Mouse (Mus musculus) embryonic facial prominence, embryonic 13.5 days (tissue): ENCODE data around the gene Slc25a22. TPM values are rescaled to one million over a fixed set of nuclear protein-coding genes. Genes with fewer than 3 reads are reported as not detected.
"Not testable (repeated sequence)": the region's sequence is repeated elsewhere in the genome, so short reads cannot be mapped to it uniquely, and the experiment has no call there.

Experiments used
- ATAC-seq: fragments of 200-750 bp; cut with Nextera tagmentation; 2 replicates; pipeline ENCODE4 v1.8.0; 2017; ENCODE audit warnings: low read depth; ENCODE audit not compliant: insufficient number of reproducible peaks, insufficient read depth, low FRiP score, low TSS enrichment
- H3K27ac ChIP-seq: fragments of 300-500 bp; sonication (generic); 2 replicates; pipeline ENCODE4 v1.5.1; 2015; ENCODE audit warnings: moderate library complexity, mild to moderate bottlenecking, inconsistent platforms
- H3K27me3 ChIP-seq: fragments of 300-500 bp; sonication (generic); 2 replicates; pipeline ENCODE4 v1.6.1; 2015; ENCODE audit warnings: mild to moderate bottlenecking, inconsistent platforms
- H3K36me3 ChIP-seq: fragments of 300-500 bp; sonication (generic); 2 replicates; pipeline ENCODE4 v1.6.1; 2015; ENCODE audit warnings: mild to moderate bottlenecking, inconsistent platforms
- H3K4me1 ChIP-seq: fragments of 300-500 bp; sonication (generic); 2 replicates; pipeline ENCODE4 v1.6.1; 2015; ENCODE audit warnings: inconsistent platforms
- H3K4me2 ChIP-seq: fragments of 300-500 bp; sonication (generic); 2 replicates; pipeline ENCODE4 v1.6.1; 2015; ENCODE audit warnings: moderate library complexity, mild to moderate bottlenecking, inconsistent platforms
- H3K4me3 ChIP-seq: fragments of 300-500 bp; sonication (generic); 2 replicates; pipeline ENCODE4 v1.5.1; 2015; ENCODE audit warnings: mild to moderate bottlenecking, inconsistent platforms
- H3K9ac ChIP-seq: fragments of 300-500 bp; sonication (generic); 2 replicates; pipeline ENCODE4 v1.6.1; 2015; ENCODE audit warnings: mild to moderate bottlenecking, inconsistent platforms
- H3K9me3 ChIP-seq: fragments of 300-500 bp; sonication (generic); 2 replicates; pipeline ENCODE4 v1.6.1; 2016; ENCODE audit warnings: inconsistent platforms
- WGBS: fragments of 180-500 bp; shearing (Covaris S2); methylation state at CpG from one replicate; pipeline ENCODE4 v1.1.7; 2015; ENCODE audit warnings: mixed read lengths; 5-methylcytosine and 5-hydroxymethylcytosine counted together
- polyA plus RNA-seq: library from polyadenylated mRNA; unstranded; fragments of >200 nt; fragmentation: Nextera tagmentation; extraction: Ambion mirVana; gene quantifications from 2 replicates; pipeline ENCODE4 v1.2.1, GENCODE M21; 2015

The Slc25a22 gene
- polyA plus RNA-seq, 1 experiment from 2014 or later, result 35.3 TPM

DNA sequence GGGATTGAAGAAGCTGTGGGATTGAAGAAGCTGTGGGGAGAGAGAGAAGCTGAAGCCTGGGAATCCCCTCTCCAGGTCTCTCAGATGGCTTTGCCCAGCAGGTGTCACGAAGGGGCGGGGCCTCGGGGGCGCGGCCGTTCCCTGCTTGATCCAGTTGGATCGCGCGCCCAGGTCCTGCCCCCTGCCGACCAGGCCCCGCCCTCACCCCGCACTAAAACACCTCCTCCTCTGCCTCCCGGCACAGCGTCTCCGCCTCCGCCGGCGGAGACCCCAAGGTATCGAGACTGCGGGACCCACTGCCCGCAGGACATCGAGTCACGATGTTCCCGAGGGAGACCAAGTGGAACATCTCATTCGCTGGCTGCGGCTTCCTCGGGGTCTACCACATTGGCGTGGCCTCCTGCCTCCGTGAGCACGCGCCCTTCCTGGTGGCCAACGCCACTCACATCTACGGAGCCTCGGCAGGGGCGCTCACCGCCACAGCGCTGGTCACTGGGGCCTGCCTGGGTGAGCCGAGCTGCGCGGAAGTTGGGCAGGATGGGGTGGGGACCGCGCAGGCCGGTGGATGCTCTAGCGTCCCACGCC lies 17.4 kb upstream of the Slc25a22 start, which contains the start of gene Pnpla2:
Pnpla2 (plus strand) TSS at position 232 of the 585 bp plus-strand sequence.
- peak within 1 kb of the TSS; percentile 76 for H3K9ac ChIP-seq
- H3K27ac ChIP-seq, result peak within 1 kb of the TSS; percentile 28; the same call in 1 of the 2 replicates
- H3K4me3 ChIP-seq, result peak within 1 kb of the TSS; percentile 66
- peak within 1 kb of the TSS; percentile 98 for H3K4me2 ChIP-seq
- peaks cover 27% of the 10 kb centered on the region for H3K36me3 ChIP-seq
- H3K9me3 ChIP-seq, result no peaks in the 10 kb centered on the region
- ATAC-seq, result peak; percentile 73
- H3K4me1 ChIP-seq, result peaks cover 15% of the 10 kb centered on the region
- H3K27me3 ChIP-seq, result peaks cover 31% of the 10 kb centered on the region
- under 1% methylated on average over 39 of the region's 45 CpGs for WGBS

DNA sequence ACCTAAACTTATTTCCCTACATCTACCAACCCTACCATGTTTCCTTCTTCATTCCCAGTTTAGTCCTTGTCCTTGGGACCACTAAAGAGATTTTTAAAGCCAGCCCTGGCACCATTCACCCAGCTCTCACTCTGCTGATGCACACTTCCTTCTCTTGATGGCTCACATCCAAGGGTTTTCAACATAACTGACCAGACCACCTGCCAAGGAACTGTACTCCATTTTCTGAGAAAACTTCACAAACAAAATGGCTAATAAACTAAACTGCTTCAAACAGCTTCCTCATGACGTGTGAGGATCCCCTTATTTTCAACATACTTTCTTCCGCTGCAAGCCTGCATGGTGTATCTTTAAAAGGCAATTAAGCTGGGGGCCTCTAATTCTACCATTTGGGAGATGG lies 15.9 kb upstream of the Slc25a22 start:
- Histone ChIP-seq H3K9me3 (no peaks in the 10 kb centered on the region), H3K9ac (no peak overlapping the region), H3K36me3 (peaks cover 37% of the 10 kb centered on the region), H3K4me2 (no peak overlapping the region), H3K4me3 (no peak overlapping the region), H3K4me1 (peaks cover 24% of the 10 kb centered on the region), H3K27me3 (peaks cover 17% of the 10 kb centered on the region), H3K27ac (no peak overlapping the region)
- WGBS, result 78% methylated on average over 2 of the region's 2 CpGs
- ATAC-seq, result no peak

DNA sequence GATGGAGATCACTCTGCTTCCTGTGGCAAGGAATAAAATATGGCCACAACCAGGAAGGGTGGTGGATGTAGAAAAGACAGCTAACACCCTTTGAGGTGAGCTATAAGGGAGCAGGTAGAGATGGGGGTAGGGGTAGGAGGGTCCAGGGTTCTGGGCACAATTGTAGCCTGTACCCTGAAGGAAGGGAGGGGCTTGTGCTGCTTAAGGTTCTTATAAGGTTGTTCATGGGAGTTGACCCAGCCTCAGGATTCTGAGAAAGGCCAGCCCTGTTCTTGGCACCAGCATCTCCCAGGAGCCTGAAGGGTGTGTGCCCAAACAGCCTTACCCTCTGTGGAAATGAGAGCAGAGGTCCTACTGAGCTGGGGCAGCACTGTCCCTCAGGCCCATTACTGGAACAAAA lies 14.2 kb upstream of the Slc25a22 start:
- Histone ChIP-seq H3K4me2 (no peak overlapping the region), H3K9ac (no peak overlapping the region), H3K4me1 (peaks cover 29% of the 10 kb centered on the region), H3K36me3 (peaks cover 40% of the 10 kb centered on the region), H3K4me3 (no peak overlapping the region), H3K9me3 (no peaks in the 10 kb centered on the region), H3K27ac (no peak overlapping the region), H3K27me3 (peaks cover 10% of the 10 kb centered on the region; the same call in 1 of the 2 replicates)
- no peak for ATAC-seq

DNA sequence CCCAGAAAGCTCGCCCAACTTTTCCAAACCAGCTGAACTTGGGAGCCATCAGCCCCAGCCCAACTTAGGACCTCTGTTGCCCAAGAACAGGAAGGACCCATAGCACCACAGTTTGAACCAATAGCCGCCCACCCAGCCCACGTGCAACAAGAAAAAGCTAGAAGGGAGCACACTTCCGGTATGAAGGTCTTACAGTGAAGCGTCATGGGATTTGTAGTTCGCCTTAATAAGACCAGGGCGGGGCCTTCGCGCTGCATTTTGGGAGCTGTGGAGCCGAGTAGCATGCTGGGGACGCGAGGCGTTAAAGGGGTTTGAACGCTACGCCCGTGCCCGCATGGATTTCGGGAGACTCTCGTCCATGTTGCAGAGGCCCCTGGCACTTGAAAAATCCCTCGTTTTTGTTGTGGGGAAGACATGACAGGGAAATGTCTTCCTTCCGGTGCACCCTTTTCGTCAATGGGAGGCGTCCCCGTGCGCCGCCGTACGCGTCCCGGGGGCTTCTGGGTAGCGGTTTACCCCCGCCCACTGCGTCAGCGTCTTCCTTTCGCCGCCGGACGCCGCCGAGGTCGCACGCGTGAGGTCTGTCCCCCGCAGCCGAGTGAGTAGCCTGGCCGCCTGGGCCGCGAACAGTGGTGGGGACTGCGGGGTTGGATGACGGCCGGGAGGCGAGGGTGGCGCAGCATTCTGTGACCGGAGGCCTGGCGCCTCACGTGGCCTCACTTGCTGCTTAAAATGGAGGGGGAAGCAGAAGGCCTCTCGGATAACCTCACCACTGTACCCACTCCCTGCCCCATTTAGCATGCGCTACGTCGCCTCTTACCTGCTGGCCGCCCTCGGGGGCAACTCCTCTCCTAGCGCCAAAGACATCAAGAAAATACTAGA lies 9.7 kb upstream of the Slc25a22 start, which contains the start of gene Rplp2:
Rplp2 (plus strand) TSS at position 261 of the 882 bp plus-strand sequence.
- ATAC-seq, result peak; percentile 85
- peak within 1 kb of the TSS; percentile 95 for H3K9ac ChIP-seq
- peak within 1 kb of the TSS; percentile 81 for H3K4me3 ChIP-seq
- under 1% methylated on average over 63 of the region's 63 CpGs for WGBS
- peaks cover 39% of the 10 kb centered on the region for H3K36me3 ChIP-seq
- H3K9me3 ChIP-seq, result no peaks in the 10 kb centered on the region
- H3K4me2 ChIP-seq, result peak within 1 kb of the TSS; percentile 76
- H3K27ac ChIP-seq, result peak within 1 kb of the TSS; percentile 87
- no peaks in the 10 kb centered on the region for H3K27me3 ChIP-seq
- H3K4me1 ChIP-seq, result peaks cover 37% of the 10 kb centered on the region

GRCm38 (mm10) chr7:141446374-141446773 lies 8.7 kb upstream of the Slc25a22 start:
- not testable (repeated sequence) for ATAC-seq, H3K9ac ChIP-seq, H3K4me3 ChIP-seq, H3K27ac ChIP-seq, H3K27me3 ChIP-seq, H3K9me3 ChIP-seq
- 83% methylated on average over 3 of the region's 3 CpGs for WGBS
- Histone ChIP-seq H3K4me1 (peaks cover 46% of the 10 kb centered on the region), H3K4me2 (peak overlapping the region; percentile 76), H3K36me3 (peaks cover 34% of the 10 kb centered on the region)

DNA sequence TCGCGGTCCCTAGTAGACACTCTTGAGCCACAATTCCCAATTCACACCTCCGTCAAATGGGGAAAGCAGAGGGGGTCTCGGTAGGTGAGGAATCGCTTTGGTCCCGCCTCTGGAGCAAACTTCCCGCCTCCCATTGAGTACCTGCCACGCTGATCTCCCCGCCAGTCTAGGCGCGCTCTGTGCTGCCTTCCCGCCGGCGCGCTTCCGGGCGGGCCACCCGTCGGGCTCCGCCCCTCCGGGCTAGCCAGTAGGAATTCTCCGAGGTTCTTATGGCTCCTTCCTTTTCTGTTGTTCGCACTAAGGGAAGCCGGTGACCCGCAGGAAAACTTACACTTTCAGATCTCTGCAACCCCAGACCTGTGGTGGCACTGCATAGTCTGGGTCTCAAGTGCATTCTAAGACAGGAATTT lies 6.1 kb upstream of the Slc25a22 start, which contains the start of gene Pidd1:
Pidd1 (minus strand) TSS at position 198 of the 410 bp plus-strand sequence.
- H3K9ac ChIP-seq, result peak within 1 kb of the TSS; percentile 75
- no peaks in the 10 kb centered on the region for H3K27me3 ChIP-seq
- peak within 1 kb of the TSS; percentile 86 for H3K4me2 ChIP-seq
- H3K4me3 ChIP-seq, result peak within 1 kb of the TSS; percentile 52
- H3K36me3 ChIP-seq, result peaks cover 33% of the 10 kb centered on the region
- ATAC-seq, result peak; percentile 58
- H3K27ac ChIP-seq, result peak within 1 kb of the TSS; percentile 53
- peaks cover 46% of the 10 kb centered on the region for H3K4me1 ChIP-seq
- H3K9me3 ChIP-seq, result no peaks in the 10 kb centered on the region
- under 1% methylated on average over 25 of the region's 25 CpGs for WGBS

DNA sequence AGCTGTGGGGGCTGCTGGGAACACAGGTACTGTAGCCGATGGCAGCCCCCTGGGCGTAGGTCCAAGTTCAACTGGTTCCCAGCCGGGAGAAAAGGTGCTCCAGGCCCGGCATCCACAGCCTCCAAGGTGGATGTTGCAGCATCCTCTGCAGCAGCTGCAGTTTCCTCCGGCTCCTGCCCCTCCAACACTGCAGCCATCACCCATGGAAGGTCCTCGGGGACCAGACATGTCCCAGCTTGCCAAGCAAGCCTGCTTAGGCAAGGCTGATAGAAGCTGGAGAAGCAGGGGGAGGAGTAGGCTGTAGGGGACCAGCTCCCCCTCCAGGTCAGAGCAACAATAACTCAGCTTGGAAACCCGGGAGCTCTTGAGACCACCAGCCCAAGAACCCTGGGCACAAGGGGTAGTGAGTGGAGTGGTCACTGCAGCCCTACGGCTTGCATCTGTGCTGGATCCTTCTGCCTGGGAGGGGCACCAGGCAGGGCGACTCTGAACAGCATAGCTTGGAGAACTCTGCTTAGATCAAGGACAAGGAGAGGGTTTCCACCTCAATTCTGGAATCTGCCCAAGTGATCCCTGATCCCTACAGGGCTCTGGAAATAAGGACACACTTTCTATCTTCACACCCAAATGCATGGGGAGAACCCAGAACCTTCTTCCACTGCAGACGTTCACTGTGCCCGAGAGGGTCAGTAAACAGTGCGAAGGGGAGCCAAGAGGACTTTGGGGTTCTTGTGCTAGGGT lies 5.6 kb upstream of the Slc25a22 start:
- H3K4me3 ChIP-seq, result peak overlapping the region; percentile 52
- 19% methylated on average over 12 of the region's 12 CpGs for WGBS
- H3K27me3 ChIP-seq, result no peaks in the 10 kb centered on the region
- ATAC-seq, result 0 out of 2 replicates have a peak, but pooled peaks have one; percentile 0
- no peaks in the 10 kb centered on the region for H3K9me3 ChIP-seq
- peaks cover 34% of the 10 kb centered on the region for H3K36me3 ChIP-seq
- H3K4me1 ChIP-seq, result peaks cover 40% of the 10 kb centered on the region
- peak overlapping the region; percentile 53 for H3K27ac ChIP-seq
- peak overlapping the region; percentile 86 for H3K4me2 ChIP-seq
- H3K9ac ChIP-seq, result peak overlapping the region; percentile 75

DNA sequence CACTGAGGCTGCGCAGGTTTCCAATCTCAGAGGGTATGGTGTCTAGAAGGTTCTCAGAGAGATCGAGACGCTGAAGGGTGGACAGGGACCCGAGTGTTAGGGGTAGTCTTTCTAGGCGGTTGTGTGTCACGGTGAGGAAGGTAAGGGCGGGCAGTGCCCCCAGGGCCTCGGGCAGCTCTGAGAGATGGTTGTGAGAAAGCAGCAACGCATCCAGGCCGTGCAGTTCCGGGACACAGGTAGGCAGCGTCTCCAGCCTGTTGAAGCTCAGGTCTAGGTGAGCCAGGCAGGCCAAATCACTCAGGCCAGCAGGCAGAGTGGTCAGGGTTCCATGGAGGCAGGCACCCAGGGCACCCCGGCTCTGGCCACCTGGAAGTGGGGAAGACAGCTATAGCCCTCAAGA lies 4.5 kb upstream of the Slc25a22 start:
- H3K4me3 ChIP-seq, result peak overlapping the region; percentile 52
- WGBS, result 89% methylated on average over 13 of the region's 13 CpGs
- H3K27me3 ChIP-seq, result no peaks in the 10 kb centered on the region
- ATAC-seq, result no peak
- peak overlapping the region; percentile 75 for H3K9ac ChIP-seq
- no peaks in the 10 kb centered on the region for H3K9me3 ChIP-seq
- H3K27ac ChIP-seq, result no peak overlapping the region
- H3K36me3 ChIP-seq, result peaks cover 38% of the 10 kb centered on the region
- peak overlapping the region; percentile 86 for H3K4me2 ChIP-seq
- peaks cover 46% of the 10 kb centered on the region for H3K4me1 ChIP-seq

GRCm38 (mm10) chr7:141441460-141441859 lies 3.8 kb upstream of the Slc25a22 start:
- WGBS, result 90% methylated on average over 9 of the region's 9 CpGs
- H3K9ac ChIP-seq, result peak overlapping the region; percentile 75
- no peak overlapping the region for H3K27ac ChIP-seq
- H3K4me3 ChIP-seq, result 0 out of 2 replicates have a peak overlapping the region, but pooled peaks have one; percentile 52
- H3K27me3 ChIP-seq, result no peaks in the 10 kb centered on the region
- H3K4me2 ChIP-seq, result 0 out of 2 replicates have a peak overlapping the region, but pooled peaks have one; percentile 5
- no peaks in the 10 kb centered on the region for H3K9me3 ChIP-seq
- no peak for ATAC-seq
- H3K4me1 ChIP-seq, result peaks cover 49% of the 10 kb centered on the region
- peaks cover 38% of the 10 kb centered on the region for H3K36me3 ChIP-seq

DNA sequence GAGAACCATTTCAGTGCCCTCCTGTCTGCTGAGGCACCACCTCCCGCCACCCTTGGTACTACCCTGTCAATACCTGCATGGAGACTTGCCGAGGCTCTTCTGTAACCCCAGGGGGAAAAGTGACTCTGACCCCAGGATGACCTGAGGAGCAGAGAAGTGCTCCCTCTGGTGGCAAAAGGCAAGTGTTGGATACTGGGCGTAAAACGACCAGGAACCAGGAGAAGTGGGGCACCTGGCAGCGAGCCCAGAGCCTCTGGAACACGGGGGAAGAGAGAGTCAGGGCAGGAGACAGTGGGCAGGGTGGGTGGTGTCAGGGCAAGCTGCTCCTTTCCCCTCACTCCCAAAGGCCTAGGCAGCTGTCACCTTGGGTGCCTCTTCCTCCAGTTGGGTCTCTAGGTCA lies 2.9 kb upstream of the Slc25a22 start:
- H3K9me3 ChIP-seq, result no peaks in the 10 kb centered on the region
- 0 out of 2 replicates have a peak overlapping the region, but pooled peaks have one; percentile 7 for H3K4me2 ChIP-seq
- no peak overlapping the region for H3K27ac ChIP-seq
- no peak overlapping the region for H3K9ac ChIP-seq
- WGBS, result 23% methylated on average over 6 of the region's 6 CpGs
- ATAC-seq, result no peak
- no peaks in the 10 kb centered on the region for H3K27me3 ChIP-seq
- no peak overlapping the region for H3K4me3 ChIP-seq
- peaks cover 38% of the 10 kb centered on the region for H3K36me3 ChIP-seq
- H3K4me1 ChIP-seq, result peaks cover 57% of the 10 kb centered on the region

DNA sequence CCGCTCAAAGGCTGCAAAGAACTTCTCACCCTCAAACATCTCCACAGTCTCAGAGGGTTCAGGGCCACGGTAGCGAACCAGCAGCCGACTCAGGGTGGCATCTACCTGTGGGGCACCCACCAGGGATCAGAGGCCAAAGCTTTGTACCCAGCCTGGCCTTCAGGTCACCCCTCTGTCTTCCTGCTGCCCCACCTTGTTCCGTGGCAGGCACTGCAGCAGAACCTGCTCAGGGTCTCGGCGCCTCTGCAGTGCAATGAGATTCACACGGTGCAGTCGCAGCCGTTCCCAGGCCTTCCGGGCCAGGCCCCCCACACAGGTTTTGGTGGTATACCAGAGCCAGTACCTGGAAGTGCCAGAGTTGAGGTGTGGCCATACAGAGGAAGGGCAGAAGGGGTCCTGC lies 2.1 kb upstream of the Slc25a22 start:
- H3K27me3 ChIP-seq, result no peaks in the 10 kb centered on the region
- 94% methylated on average over 11 of the region's 11 CpGs for WGBS
- no peak overlapping the region for H3K9ac ChIP-seq
- H3K4me1 ChIP-seq, result peaks cover 65% of the 10 kb centered on the region
- no peak for ATAC-seq
- no peak overlapping the region for H3K4me3 ChIP-seq
- H3K9me3 ChIP-seq, result no peaks in the 10 kb centered on the region
- H3K4me2 ChIP-seq, result no peak overlapping the region
- H3K36me3 ChIP-seq, result peaks cover 38% of the 10 kb centered on the region
- no peak overlapping the region for H3K27ac ChIP-seq
